Mouse (Mus musculus): Measurements from ENCODE around the gene Tbcc. TPM values are rescaled to one million over a fixed set of nuclear protein-coding genes. Genes with fewer than 3 reads are reported as not detected.

The Tbcc gene
- total RNA-seq, 2 experiments from 2014 or later: 17.6 to 20.0 TPM

- DNase-seq: no peak
- intact Hi-C loops (cut with DNase I): no loop called here
Measured at GRCm38 (mm10) chr17:46864566-46865195, 25.8 kb upstream of the Tbcc start.

- DNase-seq: no peak
- intact Hi-C loops (cut with DNase I): no loop called here
Measured at GRCm38 (mm10) chr17:46866836-46867235, 23.6 kb upstream of the Tbcc start.

GRCm38 (mm10) chr17:46870204-46870798 is 20.2 kb upstream of the Tbcc start:
- DNase-seq: no peak
- intact Hi-C loops (cut with DNase I): no loop called here

GRCm38 (mm10) chr17:46870913-46871312 is 19.6 kb upstream of the Tbcc start:
- intact Hi-C loops (cut with DNase I): no loop called here
- no peak for DNase-seq

GRCm38 (mm10) chr17:46872806-46873205 is 17.7 kb upstream of the Tbcc start:
- no peak for DNase-seq
- intact Hi-C loops (cut with DNase I): no loop called here

- peak; percentile 57 to 58 for DNase-seq
- intact Hi-C loops (cut with DNase I): no loop called here
Measured at GRCm38 (mm10) chr17:46874133-46874532, 16.4 kb upstream of the Tbcc start.

- DNase-seq: no peak
- intact Hi-C loops (cut with DNase I): loop anchor here (2.0 kb wide), 1 partner anchor 15 kb away; no protein-coding TSS in a partner anchor
Measured at GRCm38 (mm10) chr17:46875626-46876025, 14.9 kb upstream of the Tbcc start.

- intact Hi-C loops (cut with DNase I): loop anchor here (2.0 kb wide), 1 partner anchor 16 kb away; no protein-coding TSS in a partner anchor
- no peak for DNase-seq
Measured at GRCm38 (mm10) chr17:46876371-46876950, 14.0 kb upstream of the Tbcc start.

GRCm38 (mm10) chr17:46877061-46877460 is 13.4 kb upstream of the Tbcc start:
- intact Hi-C loops (cut with DNase I): loop anchor here (2.0 kb wide), 1 partner anchor 16 kb away; no protein-coding TSS in a partner anchor
- DNase-seq: no peak

- peak; percentile 72 to 75 for DNase-seq
- intact Hi-C loops (cut with DNase I): no loop called here
Measured at GRCm38 (mm10) chr17:46879841-46880311, 10.6 kb upstream of the Tbcc start.

- DNase-seq: no peak
- intact Hi-C loops (cut with DNase I): no loop called here
Measured at GRCm38 (mm10) chr17:46880322-46880721, 10.2 kb upstream of the Tbcc start.

GRCm38 (mm10) chr17:46881728-46882127 is 8.8 kb upstream of the Tbcc start:
- DNase-seq: no peak
- intact Hi-C loops (cut with DNase I): no loop called here

GRCm38 (mm10) chr17:46883107-46883506 is 7.4 kb upstream of the Tbcc start:
- no peak for DNase-seq
- intact Hi-C loops (cut with DNase I): no loop called here

- no peak for DNase-seq
- intact Hi-C loops (cut with DNase I): no loop called here
Measured at GRCm38 (mm10) chr17:46884766-46885165, 5.7 kb upstream of the Tbcc start.

- DNase-seq: no peak
- intact Hi-C loops (cut with DNase I): no loop called here
Measured at GRCm38 (mm10) chr17:46885218-46885909, 5.1 kb upstream of the Tbcc start.

GRCm38 (mm10) chr17:46885910-46886643 is 4.4 kb upstream of the Tbcc start:
- intact Hi-C loops (cut with DNase I): no loop called here

GRCm38 (mm10) chr17:46888511-46889212 is 1.8 kb upstream of the Tbcc start:
- peak; percentile 43 to 52 for DNase-seq

More at GRCm38 (mm10) chr17:46885910-46886643, 4.4 kb upstream of the Tbcc start:
- no peak for DNase-seq

GRCm38 (mm10) chr17:46889450-46890084 is 917 bp upstream of the Tbcc start:
- intact Hi-C loops (cut with DNase I): loop anchor here (1.0 kb wide), 1 partner anchor 32 kb away; no protein-coding TSS in a partner anchor
- peak; percentile 84 to 85 for DNase-seq

More at GRCm38 (mm10) chr17:46888511-46889212, 1.8 kb upstream of the Tbcc start:
- intact Hi-C loops (cut with DNase I): loop anchor here (1.0 kb wide), 1 partner anchor 105 kb away; no protein-coding TSS in a partner anchor

Data from heart, postnatal 14 days (tissue).